Mouse (Mus musculus) left cerebral cortex, postnatal 36 days (tissue): Measurements from ENCODE around the gene Lrp1. TPM values are rescaled to one million over a fixed set of nuclear protein-coding genes. Genes with fewer than 3 reads are reported as not detected.
A peak's percentile ranks its signal among the peaks of the same experiment; 100 is the strongest.

Experiments
- DNase-seq, 2 experiments: peaks; one replicate each; pipeline ENCODE4 v3.0.0; 2021 to 2022; ENCODE audit warnings: low spot score in 2 of 2, mixed read lengths in 1 of 2
- intact Hi-C: fragments of 180-260 bp; cut with DNase I; formaldehyde crosslinking; loops from one replicate; pipeline ENCODE4 v1.15.1; 2025
- total RNA-seq, 2 experiments: library from RNA; stranded (reverse); gene quantifications; 2 replicates each; pipeline ENCODE4 v1.2.3; 2021

Gene Lrp1
- total RNA-seq, 2 experiments from 2014 or later = 285 to 320 TPM

- intact Hi-C loops = no loop called here
- no peak for DNase-seq
Measured at GRCm38 (mm10) chr10:127654970-127655579, 34.1 kb upstream of the Lrp1 start.

- intact Hi-C loops = no loop called here
- no peak for DNase-seq
Measured at GRCm38 (mm10) chr10:127652906-127653638, 32.1 kb upstream of the Lrp1 start.

GRCm38 (mm10) chr10:127645791-127646190 lies 24.8 kb upstream of the Lrp1 start:
- intact Hi-C loops = no loop called here
- no peak for DNase-seq

- intact Hi-C loops = loop anchor here (2.0 to 5.0 kb wide), 3 partner anchors 31 to 364 kb away; partner anchors contain the start of gene Hsd17b6
- peak; percentile 11 to 22 for DNase-seq
Measured at GRCm38 (mm10) chr10:127643553-127644238, 22.7 kb upstream of the Lrp1 start.

GRCm38 (mm10) chr10:127642772-127643552 lies 22.0 kb upstream of the Lrp1 start, which contains the start of gene Stat6:
TSS of gene Stat6 (plus strand) at chr10:127642986.
- intact Hi-C loops = loop anchor here (2.0 to 5.0 kb wide), 3 partner anchors 32 to 364 kb away; partner anchors contain the start of gene Hsd17b6
- DNase-seq = peak; percentile 18 to 46

GRCm38 (mm10) chr10:127641861-127642771 lies 21.2 kb upstream of the Lrp1 start:
- DNase-seq = peak; percentile 78 to 81
- intact Hi-C loops = loop anchor here (2.0 to 5.0 kb wide), 3 partner anchors 33 to 365 kb away; partner anchors contain the start of gene Hsd17b6

GRCm38 (mm10) chr10:127640421-127640820 lies 19.5 kb upstream of the Lrp1 start:
- intact Hi-C loops = loop anchor here (5.0 kb wide), 2 partner anchors 92 to 367 kb away; partner anchors contain the start of gene Hsd17b6
- no peak for DNase-seq

- no peak for DNase-seq
- intact Hi-C loops = no loop called here
Measured at GRCm38 (mm10) chr10:127632668-127633271, 11.8 kb upstream of the Lrp1 start.

GRCm38 (mm10) chr10:127631261-127632214 lies 10.6 kb upstream of the Lrp1 start:
- no peak for DNase-seq
- intact Hi-C loops = no loop called here

GRCm38 (mm10) chr10:127626433-127626832 lies 5.5 kb upstream of the Lrp1 start:
- peak in 1 of 2 experiments; percentile 13 for DNase-seq

GRCm38 (mm10) chr10:127623439-127624216 lies 2.7 kb upstream of the Lrp1 start:
- no peak for DNase-seq
- intact Hi-C loops = loop anchor here (5.0 kb wide), 1 partner anchor 44 kb away; the partner anchor contains the start of genes Nab2 and Nemp1

More at GRCm38 (mm10) chr10:127626433-127626832, 5.5 kb upstream of the Lrp1 start:
- intact Hi-C loops = loop anchor here (2.0 kb wide), 1 partner anchor 58 kb away; no protein-coding TSS in a partner anchor

GRCm38 (mm10) chr10:127622661-127623060 lies 1.7 kb upstream of the Lrp1 start:
- intact Hi-C loops = loop anchor here (5.0 kb wide), 1 partner anchor 45 kb away; the partner anchor contains the start of genes Nab2 and Nemp1
- no peak for DNase-seq

GRCm38 (mm10) chr10:127622057-127622392 lies 1.1 kb upstream of the Lrp1 start:
- intact Hi-C loops = loop anchor here (5.0 kb wide), 1 partner anchor 45 kb away; the partner anchor contains the start of genes Nab2 and Nemp1
- DNase-seq = peak in 1 of 2 experiments; percentile 45

- DNase-seq = peak; percentile 89
- intact Hi-C loops = loop anchor here (5.0 kb wide), 1 partner anchor 46 kb away; the partner anchor contains the start of genes Nab2 and Nemp1
Measured at GRCm38 (mm10) chr10:127621191-127622056, 476 bp upstream of the Lrp1 start.

- intact Hi-C loops = loop anchor here (5.0 kb wide), 1 partner anchor 47 kb away; the partner anchor contains the start of genes Nab2 and Nemp1
Measured at GRCm38 (mm10) chr10:127619941-127620405, 975 bp downstream of the Lrp1 start.

More at GRCm38 (mm10) chr10:127619941-127620405, 975 bp downstream of the Lrp1 start:
- peak in 1 of 2 experiments; percentile 48 for DNase-seq
